Mouse (Mus musculus) forebrain, embryonic 12.5 days (tissue): ENCODE results near the gene Angel2. TPM values are rescaled to one million over a fixed set of nuclear protein-coding genes. Genes with fewer than 3 reads are reported as not detected.
"Not testable (repeated sequence)": the region's sequence is repeated elsewhere in the genome, so short reads cannot be mapped to it uniquely, and the experiment has no call there.

Source experiments
- ATAC-seq: fragments of 200-750 bp; cut with Nextera tagmentation; 2 replicates; pipeline ENCODE4 v1.8.0; 2017; ENCODE audit warnings: moderate TSS enrichment; ENCODE audit not compliant: low FRiP score
- H3K27ac ChIP-seq: fragments of 300-500 bp; sonication (generic); 2 replicates; pipeline ENCODE4 v1.5.1; 2016; ENCODE audit warnings: mild to moderate bottlenecking
- H3K27me3 ChIP-seq: fragments of 300-500 bp; sonication (generic); 2 replicates; pipeline ENCODE4 v1.6.1; 2016; ENCODE audit warnings: mild to moderate bottlenecking
- H3K36me3 ChIP-seq: fragments of 300-500 bp; sonication (generic); replicated peaks from 2 replicates; pipeline ENCODE4 v1.6.1; 2016; ENCODE audit warnings: mild to moderate bottlenecking
- H3K4me1 ChIP-seq: fragments of 300-500 bp; sonication (generic); 2 replicates; pipeline ENCODE4 v1.6.1; 2016
- H3K4me2 ChIP-seq: fragments of 300-500 bp; sonication (generic); 2 replicates; pipeline ENCODE4 v1.6.1; 2016; ENCODE audit warnings: mild to moderate bottlenecking, moderate library complexity
- H3K4me3 ChIP-seq: fragments of 300-500 bp; sonication (generic); replicated peaks from 2 replicates; pipeline ENCODE4 v1.5.1; 2016; ENCODE audit warnings: mild to moderate bottlenecking
- H3K9ac ChIP-seq: fragments of 300-500 bp; sonication (generic); 2 replicates; pipeline ENCODE4 v1.6.1; 2016; ENCODE audit warnings: mild to moderate bottlenecking
- H3K9me3 ChIP-seq: fragments of 300-500 bp; sonication (generic); 2 replicates; pipeline ENCODE4 v1.6.1; 2016
- WGBS: fragments of 180-500 bp; shearing (Covaris S2); methylation state at CpG from one replicate; pipeline ENCODE4 v1.1.7; 2016; 5-methylcytosine and 5-hydroxymethylcytosine counted together
- polyA plus RNA-seq: library from polyadenylated mRNA; unstranded; fragments of >200 nt; fragmentation: Nextera tagmentation; extraction: Ambion mirVana; gene quantifications from 2 replicates; pipeline ENCODE4 v1.2.1, GENCODE M21; 2016

Angel2 gene
- 63.7 and 65.3 TPM in 2 replicates for polyA plus RNA-seq

DNA sequence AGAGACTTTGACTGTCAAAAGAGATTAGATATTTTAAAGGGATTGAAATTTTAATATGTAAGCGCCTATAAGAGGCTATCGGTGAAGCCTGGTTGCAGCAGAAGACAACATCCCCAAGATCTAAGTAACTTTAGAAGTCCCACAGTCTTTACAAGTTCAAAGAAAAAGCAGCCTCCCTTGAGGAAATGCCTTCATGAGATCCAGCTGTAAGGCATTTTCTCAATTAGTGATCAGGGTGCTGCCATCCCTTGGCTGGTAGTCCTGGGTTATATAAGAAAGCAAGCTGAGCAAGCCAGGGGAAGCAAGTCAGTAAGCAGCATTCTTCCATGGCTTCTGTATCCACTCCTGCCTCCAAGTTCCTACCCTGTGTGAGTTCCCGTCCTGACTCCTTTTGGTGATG lies at the start of gene Angel2:
Gene Angel2 (plus strand): TSS at position 301 of the 400 bp plus-strand sequence.
- H3K9me3 ChIP-seq, H3K9ac ChIP-seq, H3K4me3 ChIP-seq, H3K27ac ChIP-seq, H3K36me3 ChIP-seq, H3K27me3 ChIP-seq, H3K4me2 ChIP-seq, ATAC-seq: not testable (repeated sequence)
- peaks cover 14% of the 10 kb centered on the region for H3K4me1 ChIP-seq
- 84% methylated on average over 3 of the region's 3 CpGs for WGBS

- H3K9me3 ChIP-seq: no peaks in the 10 kb centered on the region
- H3K4me2 ChIP-seq: no peak overlapping the region
- no peak overlapping the region for H3K4me3 ChIP-seq
- H3K27ac ChIP-seq: no peak overlapping the region
- WGBS: 93% methylated on average over 6 of the region's 6 CpGs
- no peaks in the 10 kb centered on the region for H3K4me1 ChIP-seq
- no peaks in the 10 kb centered on the region for H3K27me3 ChIP-seq
- no peak overlapping the region for H3K9ac ChIP-seq
- ATAC-seq: no peak
- H3K36me3 ChIP-seq: peaks cover 36% of the 10 kb centered on the region
Observed at GRCm38 (mm10) chr1:190875751-190876150, 49.2 kb upstream of the Angel2 start.

DNA sequence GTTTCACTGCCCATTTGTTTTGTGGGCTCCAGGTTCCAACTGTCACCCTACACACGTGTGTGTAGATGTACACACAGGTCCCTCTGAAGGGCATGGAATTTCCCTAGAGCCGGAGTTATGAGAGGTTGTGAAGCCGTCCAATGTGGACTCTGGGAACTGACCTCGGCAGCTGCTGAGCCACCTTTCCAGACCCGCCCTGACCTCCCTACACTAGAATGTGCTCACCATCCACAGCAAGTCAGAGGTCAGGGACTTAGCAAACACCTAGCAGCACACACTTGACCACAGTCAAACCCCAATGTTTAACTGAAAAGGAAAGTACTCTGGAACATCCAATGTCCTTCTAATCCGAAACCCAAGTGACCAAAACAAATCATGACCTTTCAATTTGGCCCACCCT lies 44.3 kb upstream of the Angel2 start:
- H3K9ac ChIP-seq: no peak overlapping the region
- no peak overlapping the region for H3K27ac ChIP-seq
- no peaks in the 10 kb centered on the region for H3K27me3 ChIP-seq
- H3K4me2 ChIP-seq: no peak overlapping the region
- ATAC-seq: no peak
- H3K4me3 ChIP-seq: no peak overlapping the region
- H3K4me1 ChIP-seq: no peaks in the 10 kb centered on the region
- H3K9me3 ChIP-seq: no peaks in the 10 kb centered on the region
- H3K36me3 ChIP-seq: peaks cover 25% of the 10 kb centered on the region
- WGBS: 88% methylated on average over 6 of the region's 6 CpGs

DNA sequence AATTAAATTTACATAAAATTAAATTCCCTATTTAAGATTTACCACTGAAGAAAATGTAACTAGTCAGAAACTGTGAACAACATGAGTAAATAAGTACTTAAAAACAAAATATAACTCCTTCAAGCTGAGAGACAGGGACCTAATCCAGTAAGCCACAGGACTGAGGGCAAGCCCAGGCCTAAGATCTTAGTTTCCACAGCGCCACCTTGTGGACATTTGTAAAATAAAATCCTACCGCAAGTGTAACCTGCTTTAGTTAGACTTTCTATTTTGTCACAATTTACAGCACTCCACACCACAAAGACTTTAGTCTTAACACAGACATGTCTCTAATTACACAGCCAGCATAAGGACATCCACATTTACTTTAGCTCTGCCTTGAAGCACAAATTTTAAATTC lies 43.5 kb upstream of the Angel2 start:
- H3K4me2 ChIP-seq: no peak overlapping the region
- WGBS: 4% methylated on average over 2 of the region's 2 CpGs
- H3K36me3 ChIP-seq: peaks cover 24% of the 10 kb centered on the region

DNA sequence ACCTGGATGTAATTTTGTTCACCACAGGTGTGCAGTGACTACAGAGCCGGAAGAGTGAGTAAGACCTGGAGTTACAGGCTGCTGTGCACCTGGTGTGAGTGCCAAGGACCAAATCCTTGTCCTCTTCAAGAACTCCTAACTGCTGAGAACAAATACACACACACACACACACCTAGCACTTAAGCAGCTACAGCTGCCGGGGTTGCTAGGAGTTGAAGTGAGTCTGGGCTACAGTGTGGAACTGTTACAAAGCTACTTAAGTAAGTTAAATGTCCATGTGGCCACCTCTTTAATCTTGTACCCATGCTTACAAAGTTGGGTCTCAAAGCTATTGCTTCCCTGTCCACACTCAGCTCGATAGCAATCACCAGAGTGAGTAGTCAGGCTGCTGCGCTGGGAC lies 38.9 kb upstream of the Angel2 start:
- Histone ChIP-seq H3K9me3 (no peaks in the 10 kb centered on the region), H3K27ac (no peak overlapping the region), H3K9ac (no peak overlapping the region), H3K4me1 (no peaks in the 10 kb centered on the region), H3K4me3 (no peak overlapping the region), H3K27me3 (no peaks in the 10 kb centered on the region), H3K36me3 (peaks cover 35% of the 10 kb centered on the region), H3K4me2 (no peak overlapping the region)
- 87% methylated on average over 4 of the region's 4 CpGs for WGBS
- ATAC-seq: no peak

More for the DNA sequence above, 43.5 kb upstream of the Angel2 start:
- ATAC-seq: peak; percentile 55; the same call in 1 of the 2 replicates
- H3K9me3 ChIP-seq: no peaks in the 10 kb centered on the region
- no peak overlapping the region for H3K9ac ChIP-seq
- H3K4me1 ChIP-seq: no peaks in the 10 kb centered on the region
- no peak overlapping the region for H3K4me3 ChIP-seq
- no peak overlapping the region for H3K27ac ChIP-seq
- H3K27me3 ChIP-seq: no peaks in the 10 kb centered on the region

- Histone ChIP-seq H3K9ac (no peak overlapping the region), H3K36me3 (peaks cover 43% of the 10 kb centered on the region)
- WGBS: 98% methylated on average over 2 of the region's 2 CpGs
Observed at GRCm38 (mm10) chr1:190888031-190888430, 36.9 kb upstream of the Angel2 start.

DNA sequence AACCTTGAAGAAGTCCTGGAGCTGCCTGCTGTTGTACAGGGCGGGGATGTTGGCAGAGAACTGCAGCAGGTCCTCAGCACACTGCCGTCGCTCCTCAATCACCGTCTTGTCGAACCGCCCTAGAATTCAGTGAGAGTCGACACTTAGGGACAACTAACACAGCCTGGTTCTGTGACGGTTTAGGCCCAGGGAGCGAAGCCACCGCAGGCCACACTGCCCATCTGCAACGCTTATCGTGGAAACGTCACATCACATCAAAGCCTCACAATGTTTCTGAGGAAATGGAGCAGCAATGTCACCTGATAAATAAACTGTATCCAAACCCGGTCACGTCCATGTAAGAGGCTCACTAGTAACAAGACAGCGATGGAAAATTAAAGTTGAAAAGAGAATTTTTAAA lies 36.3 kb upstream of the Angel2 start:
- 94% methylated on average over 16 of the region's 16 CpGs for WGBS
- ATAC-seq: no peak
- Histone ChIP-seq H3K36me3 (peaks cover 40% of the 10 kb centered on the region), H3K9me3 (no peaks in the 10 kb centered on the region), H3K9ac (no peak overlapping the region), H3K27me3 (no peaks in the 10 kb centered on the region), H3K4me3 (no peak overlapping the region), H3K4me1 (no peaks in the 10 kb centered on the region), H3K27ac (no peak overlapping the region), H3K4me2 (no peak overlapping the region)

More at GRCm38 (mm10) chr1:190888031-190888430, 36.9 kb upstream of the Angel2 start:
- no peak for ATAC-seq
- Histone ChIP-seq H3K4me2 (no peak overlapping the region), H3K27ac (no peak overlapping the region), H3K27me3 (no peaks in the 10 kb centered on the region), H3K9me3 (no peaks in the 10 kb centered on the region), H3K4me3 (no peak overlapping the region), H3K4me1 (no peaks in the 10 kb centered on the region)

- ATAC-seq: no peak
- 79% methylated on average over 6 of the region's 6 CpGs for WGBS
- Histone ChIP-seq H3K4me2 (no peak overlapping the region), H3K27me3 (no peaks in the 10 kb centered on the region), H3K9me3 (no peaks in the 10 kb centered on the region), H3K4me3 (no peak overlapping the region), H3K9ac (no peak overlapping the region), H3K4me1 (no peaks in the 10 kb centered on the region), H3K36me3 (peaks cover 38% of the 10 kb centered on the region), H3K27ac (no peak overlapping the region)
Observed at GRCm38 (mm10) chr1:190893559-190894167, 31.2 kb upstream of the Angel2 start.

GRCm38 (mm10) chr1:190898186-190898585 lies 26.7 kb upstream of the Angel2 start:
- 95% methylated on average over 3 of the region's 3 CpGs for WGBS
- H3K36me3 ChIP-seq: peaks cover 37% of the 10 kb centered on the region
- no peak overlapping the region for H3K4me3 ChIP-seq
- H3K4me1 ChIP-seq: no peaks in the 10 kb centered on the region
- no peak overlapping the region for H3K9ac ChIP-seq
- no peak overlapping the region for H3K4me2 ChIP-seq
- H3K27ac ChIP-seq: no peak overlapping the region
- no peak for ATAC-seq
- H3K27me3 ChIP-seq: no peaks in the 10 kb centered on the region
- no peaks in the 10 kb centered on the region for H3K9me3 ChIP-seq

DNA sequence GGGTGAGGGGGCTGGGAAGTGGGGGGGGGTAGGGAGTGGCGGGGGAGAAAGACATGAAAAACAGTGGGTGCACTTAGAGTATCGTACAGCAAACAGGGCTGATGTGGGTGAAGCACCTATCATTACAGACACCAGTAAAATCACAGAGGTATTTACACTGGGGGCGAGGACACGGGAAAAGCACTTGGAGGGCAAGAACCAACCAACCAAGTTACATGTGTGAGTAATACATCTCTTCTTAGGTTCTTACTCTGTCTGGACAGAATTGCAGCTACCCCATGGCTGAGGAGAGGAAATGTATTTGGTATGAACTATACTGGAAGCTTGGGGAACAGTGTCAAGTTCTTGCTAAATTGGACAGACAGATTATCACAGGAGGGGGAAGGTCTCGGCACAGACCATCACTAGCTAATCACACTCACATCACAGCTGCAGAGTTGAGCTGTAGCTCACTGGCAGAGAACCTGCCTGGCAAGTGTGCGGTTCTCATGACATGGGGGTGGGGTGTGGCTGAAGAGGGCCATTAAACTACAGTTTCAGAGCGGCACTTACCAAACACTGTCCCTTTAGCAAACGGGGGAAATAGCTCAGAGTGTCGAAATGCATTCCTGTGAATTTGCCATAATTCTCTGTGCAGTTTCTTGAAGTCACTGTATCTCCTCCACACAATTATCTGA lies 25.9 kb upstream of the Angel2 start:
- no peak overlapping the region for H3K9ac ChIP-seq
- no peak overlapping the region for H3K27ac ChIP-seq
- H3K4me2 ChIP-seq: no peak overlapping the region
- H3K27me3 ChIP-seq: no peaks in the 10 kb centered on the region
- no peak overlapping the region for H3K4me3 ChIP-seq
- H3K9me3 ChIP-seq: no peaks in the 10 kb centered on the region
- no peak for ATAC-seq
- H3K36me3 ChIP-seq: peaks cover 43% of the 10 kb centered on the region
- 87% methylated on average over 9 of the region's 9 CpGs for WGBS
- H3K4me1 ChIP-seq: no peaks in the 10 kb centered on the region

DNA sequence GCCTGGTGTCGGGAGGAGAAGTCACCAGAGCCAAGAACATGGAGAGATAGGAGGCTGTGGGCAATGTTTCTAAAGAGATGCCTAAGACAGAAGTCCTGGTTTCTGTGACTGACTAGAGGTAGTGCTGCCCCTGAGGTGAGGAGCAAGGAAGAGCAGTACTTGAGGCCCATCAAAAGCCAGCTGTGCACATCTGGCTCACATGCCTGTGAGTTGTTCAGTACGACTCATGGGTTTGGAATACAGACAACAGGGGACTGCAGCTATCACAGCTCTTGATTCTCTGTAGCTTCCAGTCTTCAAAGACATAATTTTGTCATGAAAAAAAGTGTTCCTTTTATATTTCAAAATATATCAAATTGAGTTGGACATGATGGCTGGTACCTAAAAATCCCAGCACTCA lies 23.8 kb upstream of the Angel2 start:
- H3K9me3 ChIP-seq: no peaks in the 10 kb centered on the region
- H3K4me2 ChIP-seq: no peak overlapping the region
- ATAC-seq: no peak
- H3K36me3 ChIP-seq: peaks cover 48% of the 10 kb centered on the region
- no peak overlapping the region for H3K4me3 ChIP-seq
- no peak overlapping the region for H3K27ac ChIP-seq
- WGBS: 74% methylated on average over 2 of the region's 2 CpGs
- no peak overlapping the region for H3K9ac ChIP-seq
- H3K27me3 ChIP-seq: no peaks in the 10 kb centered on the region
- H3K4me1 ChIP-seq: no peaks in the 10 kb centered on the region

- H3K4me3 ChIP-seq: no peak overlapping the region
- no peak for ATAC-seq
- no peaks in the 10 kb centered on the region for H3K4me1 ChIP-seq
- H3K9me3 ChIP-seq: no peaks in the 10 kb centered on the region
- H3K27ac ChIP-seq: no peak overlapping the region
- no peaks in the 10 kb centered on the region for H3K27me3 ChIP-seq
- peaks cover 22% of the 10 kb centered on the region for H3K36me3 ChIP-seq
- 93% methylated on average over 3 of the region's 3 CpGs for WGBS
- H3K4me2 ChIP-seq: no peak overlapping the region
- no peak overlapping the region for H3K9ac ChIP-seq
Observed at GRCm38 (mm10) chr1:190904136-190904535, 20.8 kb upstream of the Angel2 start.

GRCm38 (mm10) chr1:190904714-190905113 lies 20.2 kb upstream of the Angel2 start:
- ATAC-seq: no peak
- Histone ChIP-seq H3K9ac (no peak overlapping the region), H3K27me3 (no peaks in the 10 kb centered on the region), H3K4me3 (no peak overlapping the region), H3K9me3 (no peaks in the 10 kb centered on the region), H3K27ac (no peak overlapping the region), H3K4me1 (no peaks in the 10 kb centered on the region), H3K4me2 (no peak overlapping the region), H3K36me3 (peaks cover 20% of the 10 kb centered on the region)
- WGBS: 94% methylated on average over 16 of the region's 16 CpGs
